Mouse (Mus musculus) ES-CJ7 (cell line): Measurements from ENCODE around the gene Slc8a2.

Experiments
- DNase-seq: peaks from one replicate; pipeline ENCODE4 v3.0.0; 2011; ENCODE audit warnings: low read depth, low spot score

The Slc8a2 gene

GRCm38 (mm10) chr7:16129421-16129845 is at the start of gene Slc8a2:
Slc8a2 (plus strand) TSS chr7:16129826.
- peak; percentile 95 for DNase-seq

- DNase-seq, result no peak
Observed at GRCm38 (mm10) chr7:16079947-16080346, 49.7 kb upstream of the Slc8a2 start.

GRCm38 (mm10) chr7:16080581-16080980 is 49.0 kb upstream of the Slc8a2 start:
- DNase-seq, result no peak

- no peak for DNase-seq
Observed at GRCm38 (mm10) chr7:16083361-16083760, 46.3 kb upstream of the Slc8a2 start.

GRCm38 (mm10) chr7:16087587-16087986 is 42.0 kb upstream of the Slc8a2 start:
- DNase-seq, result no peak

GRCm38 (mm10) chr7:16094592-16094991 is 35.0 kb upstream of the Slc8a2 start:
- no peak for DNase-seq

GRCm38 (mm10) chr7:16098021-16099017 is 31.3 kb upstream of the Slc8a2 start, which contains the start of gene Napa:
Napa (plus strand) TSS chr7:16098458.
- peak; percentile 100 for DNase-seq

- no peak for DNase-seq
Observed at GRCm38 (mm10) chr7:16099901-16100300, 29.7 kb upstream of the Slc8a2 start.

- DNase-seq, result no peak
Observed at GRCm38 (mm10) chr7:16101081-16101480, 28.5 kb upstream of the Slc8a2 start.

- DNase-seq, result no peak
Observed at GRCm38 (mm10) chr7:16101726-16102475, 27.7 kb upstream of the Slc8a2 start.

- DNase-seq, result no peak
Observed at GRCm38 (mm10) chr7:16102686-16103226, 26.9 kb upstream of the Slc8a2 start.

- DNase-seq, result no peak
Observed at GRCm38 (mm10) chr7:16103760-16104159, 25.9 kb upstream of the Slc8a2 start.

- DNase-seq, result no peak
Observed at GRCm38 (mm10) chr7:16104611-16105388, 24.8 kb upstream of the Slc8a2 start.

GRCm38 (mm10) chr7:16108886-16109542 is 20.6 kb upstream of the Slc8a2 start:
- DNase-seq, result no peak

- no peak for DNase-seq
Observed at GRCm38 (mm10) chr7:16110158-16110557, 19.5 kb upstream of the Slc8a2 start.

GRCm38 (mm10) chr7:16111284-16112090 is 18.1 kb upstream of the Slc8a2 start:
- no peak for DNase-seq

- no peak for DNase-seq
Observed at GRCm38 (mm10) chr7:16116418-16116817, 13.2 kb upstream of the Slc8a2 start.

GRCm38 (mm10) chr7:16117100-16117499 is 12.5 kb upstream of the Slc8a2 start:
- DNase-seq, result no peak

- DNase-seq, result peak; percentile 94
Observed at GRCm38 (mm10) chr7:16119569-16120261, 9.9 kb upstream of the Slc8a2 start, which contains the start of gene Kptn. Kptn (plus strand) TSS chr7:16119895.
